Mouse (Mus musculus): ENCODE measurements around the gene Slc22a1.
"Not testable (repeated sequence)": the region's sequence is repeated elsewhere in the genome, so short reads cannot be mapped to it uniquely, and the experiment has no call there.

The Slc22a1 gene

DNA sequence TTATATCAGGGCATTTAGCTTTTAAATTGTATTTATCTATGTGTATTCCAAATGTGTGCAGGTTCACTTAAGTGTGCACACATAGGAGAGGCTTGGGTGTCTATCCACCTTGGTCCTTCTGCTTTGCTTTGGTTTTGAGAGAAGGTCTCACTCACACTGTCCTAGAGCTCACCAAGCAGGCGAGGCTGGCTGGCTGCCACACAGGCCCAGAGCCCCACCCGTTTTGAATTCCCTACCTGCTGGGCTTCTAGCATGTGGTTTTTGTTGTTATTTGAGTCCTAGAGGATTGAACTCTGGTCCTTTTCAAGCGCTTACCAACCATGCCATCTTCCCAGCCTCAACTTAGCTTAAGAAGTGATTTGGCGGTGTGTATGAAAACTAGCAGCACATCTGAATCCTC is 8.8 kb upstream of the Slc22a1 start:
- DNase-seq = no peak

DNA sequence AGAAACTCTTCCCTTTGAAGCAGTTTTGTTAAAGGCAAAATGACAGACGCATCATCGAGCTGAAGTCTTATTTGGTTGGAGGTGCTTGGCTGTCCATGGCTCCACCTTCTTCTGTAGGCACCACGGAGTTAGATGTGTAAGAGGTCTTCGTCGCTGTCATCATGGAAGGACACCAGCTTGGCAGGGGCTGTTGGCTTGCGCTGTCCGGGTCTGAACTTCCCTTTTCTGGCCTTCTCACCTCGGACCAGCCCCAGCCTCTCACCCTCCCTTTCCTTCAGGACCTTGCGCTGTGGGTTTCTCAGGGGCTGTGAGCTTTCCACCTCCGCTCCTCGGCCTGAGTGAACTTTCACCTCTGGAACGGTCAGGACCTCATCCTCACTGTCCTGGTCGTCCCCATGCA is 8.0 kb upstream of the Slc22a1 start:
- DNase-seq = no peak

DNA sequence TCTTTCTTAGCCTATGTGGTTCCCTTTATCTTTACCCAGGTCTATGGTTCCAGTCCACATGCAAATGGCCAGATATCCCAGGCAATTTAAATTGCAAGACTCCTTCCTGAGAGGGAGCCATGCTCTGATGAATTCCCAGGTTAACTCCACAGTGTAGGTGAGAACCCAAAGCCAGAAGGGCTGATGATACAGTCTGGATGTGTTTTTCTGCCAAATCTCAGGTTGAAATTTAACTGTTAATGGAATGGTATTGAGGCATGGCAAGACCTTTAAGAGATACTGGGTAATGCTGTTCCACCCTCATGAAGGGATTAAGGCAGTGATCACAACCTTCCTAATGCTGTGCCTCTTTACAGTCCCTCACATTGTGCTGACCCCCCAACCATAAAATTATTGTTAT is 2.6 kb upstream of the Slc22a1 start:
- no peak for DNase-seq

DNA sequence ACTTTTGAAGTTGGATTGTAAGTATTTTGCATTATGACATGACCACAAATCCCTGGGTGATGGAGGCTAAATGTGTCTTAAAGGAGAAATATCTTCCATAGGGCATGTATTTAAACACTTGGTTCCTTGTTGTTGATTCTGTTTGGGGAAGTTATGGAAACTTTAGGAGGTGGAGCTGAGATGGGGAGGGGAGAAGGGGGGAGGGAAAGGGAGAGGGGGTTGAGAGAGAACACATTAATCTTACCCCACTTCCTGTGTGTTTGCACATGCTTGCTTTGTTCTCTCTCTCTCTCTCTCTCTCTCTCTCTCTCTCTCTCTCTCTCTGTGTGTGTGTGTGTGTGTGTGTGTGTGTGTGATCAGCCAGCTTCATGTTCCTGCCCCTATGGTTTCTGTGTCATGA is 1.5 kb upstream of the Slc22a1 start:
- DNase-seq = no peak

DNA sequence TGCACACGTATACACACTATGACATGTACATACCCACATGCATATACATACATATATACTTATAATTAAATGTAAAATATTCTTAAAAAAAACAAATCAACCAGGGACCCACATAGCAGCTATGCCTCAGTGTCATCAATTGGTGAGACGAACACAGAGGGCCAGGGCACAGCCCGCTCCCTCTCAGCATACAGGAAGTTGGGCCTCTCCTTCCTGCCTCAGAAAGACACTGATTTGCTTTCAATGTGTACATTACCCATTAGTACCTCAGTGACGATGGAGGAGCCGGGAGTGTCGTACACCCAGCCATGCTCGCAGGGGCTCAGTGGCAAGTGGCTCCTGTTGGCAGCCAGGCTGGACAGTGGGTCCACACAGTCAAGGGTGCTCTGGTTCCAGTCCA is 649 bp downstream of the Slc22a1 start:
- not testable (repeated sequence) for DNase-seq

DNA sequence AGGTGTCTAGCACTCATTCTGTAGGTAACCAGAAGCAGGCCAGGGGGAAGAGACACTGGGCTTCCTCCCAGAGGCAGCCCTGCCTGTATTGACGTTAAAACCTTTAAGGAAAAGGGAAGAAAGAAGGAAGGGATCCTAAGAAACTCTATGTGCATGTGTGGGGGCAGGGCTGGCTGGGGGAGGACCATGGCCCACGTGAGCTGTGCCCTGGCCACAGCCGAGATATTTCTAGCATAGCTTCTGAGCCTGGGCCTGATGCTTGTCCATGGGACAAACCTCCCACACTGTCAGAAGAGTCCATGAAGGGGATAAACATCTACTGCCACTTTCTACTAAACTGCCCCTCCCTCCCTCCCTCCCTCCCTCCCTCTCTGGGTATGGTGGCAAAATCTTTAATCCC is 1.8 kb downstream of the Slc22a1 start:
- DNase-seq = no peak

DNA sequence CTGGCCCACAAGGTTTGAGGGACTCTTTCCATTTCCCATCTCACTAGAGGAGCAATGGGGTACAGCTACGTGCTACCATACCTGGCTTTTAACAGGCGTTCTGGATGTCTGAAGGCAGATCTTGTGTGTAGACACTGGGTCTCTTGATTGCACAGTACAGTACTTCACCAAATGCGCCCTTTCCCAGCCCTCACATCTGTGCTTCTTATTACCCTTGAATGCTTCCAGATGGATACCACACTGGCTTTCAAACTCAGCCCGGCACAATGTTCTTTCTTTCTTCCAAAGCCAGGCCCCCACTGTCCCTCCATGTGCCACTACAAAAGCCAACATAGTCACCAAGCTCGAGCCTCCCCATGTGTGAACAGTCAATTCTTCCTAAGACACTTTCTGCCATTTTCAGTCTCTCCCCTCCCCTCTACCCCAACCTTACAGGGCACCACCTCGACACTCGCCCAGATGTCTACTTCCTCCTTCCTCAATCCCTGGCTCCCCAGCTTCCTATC is 3.3 kb downstream of the Slc22a1 start:
- DNase-seq = no peak

DNA sequence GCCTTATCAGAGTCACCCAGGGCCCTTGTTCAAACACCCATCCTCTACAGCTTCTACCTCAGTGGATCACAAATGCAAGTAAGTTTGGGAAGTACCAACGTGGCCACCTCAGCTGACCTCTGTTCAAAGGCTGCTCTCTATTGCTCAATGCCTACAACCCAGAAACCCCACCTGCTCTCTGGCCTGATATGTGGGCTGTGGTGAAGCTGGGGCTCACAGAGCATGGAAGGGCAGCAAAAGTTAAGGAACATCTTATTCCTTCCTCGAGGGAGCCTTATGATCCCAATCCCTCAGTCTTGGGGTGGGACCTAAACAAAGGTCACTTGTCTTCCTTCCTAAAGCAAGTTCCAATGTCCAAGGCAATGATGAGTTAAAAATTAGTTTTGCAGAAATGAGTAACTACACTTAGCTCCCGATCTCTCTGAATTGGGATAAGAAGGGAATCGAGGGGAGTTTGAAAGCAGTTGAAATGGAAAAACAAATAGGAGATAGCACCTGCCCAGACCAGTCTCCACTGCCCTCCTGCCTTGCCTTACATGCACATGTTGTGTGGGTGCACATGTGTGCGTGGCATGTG is 4.5 kb downstream of the Slc22a1 start:
- no peak for DNase-seq

DNA sequence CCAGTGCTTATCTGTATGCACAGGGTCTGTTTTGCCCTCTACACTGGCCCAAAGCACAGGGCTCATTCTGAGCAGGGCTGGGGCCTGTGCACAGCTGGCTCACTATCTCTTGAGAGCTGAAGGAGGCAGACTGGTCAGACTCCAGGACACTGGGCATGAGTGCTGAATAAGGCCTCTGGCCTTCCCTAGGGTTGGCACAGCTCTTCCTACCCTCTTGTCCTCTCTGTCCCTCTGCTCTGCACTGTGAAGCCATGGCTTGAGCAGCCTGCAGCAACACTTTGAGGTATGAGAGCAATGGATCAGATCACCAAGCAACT is 6.3 kb downstream of the Slc22a1 start:
- no peak for DNase-seq

DNA sequence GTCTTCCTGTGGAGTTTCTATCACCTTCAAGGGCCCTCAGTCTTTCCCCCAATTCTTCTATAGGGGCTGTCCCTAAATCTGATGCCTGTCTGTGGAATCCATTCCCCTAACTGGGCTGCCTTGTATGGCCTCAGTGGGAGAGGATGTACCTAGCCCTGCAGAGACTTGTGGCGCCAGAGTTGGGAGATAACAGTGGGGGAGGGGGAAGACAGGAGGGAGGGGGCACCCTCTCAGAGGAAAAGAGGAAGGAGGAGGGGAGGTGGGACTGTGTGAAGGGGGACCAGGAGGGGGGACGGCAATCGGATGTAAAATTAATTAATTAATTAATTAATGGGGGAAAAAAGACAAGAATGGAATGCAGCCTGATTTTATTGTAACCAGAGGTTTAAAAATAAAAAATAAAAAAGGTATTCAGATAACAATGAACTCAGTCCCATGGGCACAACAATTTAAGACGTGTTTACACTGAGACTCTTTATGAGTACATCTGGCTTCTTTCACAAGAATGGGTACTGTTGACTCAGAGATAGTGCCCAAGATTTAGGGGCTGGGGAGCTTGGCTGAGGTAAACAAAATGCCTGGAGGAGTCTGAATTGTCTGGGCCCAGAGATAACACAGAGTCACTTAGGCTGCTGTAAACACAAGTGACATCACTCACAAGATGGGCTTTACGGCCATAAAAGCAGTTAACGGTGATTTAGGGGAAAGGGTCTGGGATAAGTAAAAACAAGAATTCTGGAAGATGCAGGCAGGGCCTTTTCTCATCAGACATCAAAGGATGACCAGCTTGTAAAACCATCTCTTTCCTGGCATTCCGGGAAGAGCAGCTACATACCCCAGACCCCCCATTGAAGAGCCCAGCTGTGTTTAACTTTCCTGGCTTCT is 6.9 kb downstream of the Slc22a1 start:
- no peak for DNase-seq

DNA sequence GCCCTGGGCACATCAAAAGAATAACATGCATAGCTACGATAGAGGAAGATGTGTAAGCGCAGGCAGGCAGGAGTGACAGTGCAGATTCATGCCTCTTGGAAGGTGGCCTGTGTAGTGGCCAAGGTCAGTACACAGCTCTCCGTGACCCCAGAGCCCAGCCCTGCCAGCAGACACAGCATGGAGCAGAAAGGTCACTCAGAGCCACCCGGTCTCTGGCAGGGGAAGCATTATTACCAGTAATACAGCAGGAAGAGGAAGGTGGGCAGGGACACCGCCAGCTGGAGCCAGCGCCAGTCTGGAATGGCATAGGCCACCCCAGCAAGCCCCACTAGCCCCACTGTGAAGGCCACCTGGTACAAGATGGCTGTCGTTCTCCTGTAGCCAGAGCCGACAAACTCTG is 11.5 kb downstream of the Slc22a1 start:
- no peak for DNase-seq

DNA sequence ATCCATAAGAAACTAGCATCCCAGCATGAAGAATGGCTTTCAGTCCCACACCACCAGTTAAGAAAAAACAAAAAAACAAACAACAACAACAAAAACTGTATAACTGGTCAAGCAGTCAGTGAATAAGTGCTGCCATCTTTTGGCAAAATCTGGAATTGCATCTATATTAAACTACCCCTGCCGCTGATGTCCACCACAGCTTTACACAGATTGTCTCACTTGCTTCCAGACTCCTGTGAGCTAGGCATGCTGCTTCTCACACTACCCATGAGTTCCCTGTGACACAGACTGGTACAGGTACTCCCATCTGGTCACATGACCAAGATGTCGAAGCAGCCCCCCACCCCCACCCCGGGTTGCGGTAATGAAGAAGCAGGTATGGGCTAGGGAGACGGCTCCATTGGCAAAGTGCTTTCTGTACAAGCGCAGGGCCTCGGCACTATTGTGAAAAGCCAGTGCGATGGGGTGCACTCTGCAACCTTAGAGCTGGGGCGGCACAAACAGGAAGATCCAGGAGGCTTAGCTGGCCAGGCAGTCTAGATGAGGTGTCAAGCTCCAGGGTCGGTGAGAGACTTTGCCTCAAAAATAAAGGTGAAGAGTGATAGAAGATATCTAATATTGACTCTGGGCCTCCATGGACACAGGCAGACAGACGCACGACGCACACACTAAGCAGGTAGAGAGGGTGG is 14.9 kb downstream of the Slc22a1 start:
- no peak for DNase-seq

DNA sequence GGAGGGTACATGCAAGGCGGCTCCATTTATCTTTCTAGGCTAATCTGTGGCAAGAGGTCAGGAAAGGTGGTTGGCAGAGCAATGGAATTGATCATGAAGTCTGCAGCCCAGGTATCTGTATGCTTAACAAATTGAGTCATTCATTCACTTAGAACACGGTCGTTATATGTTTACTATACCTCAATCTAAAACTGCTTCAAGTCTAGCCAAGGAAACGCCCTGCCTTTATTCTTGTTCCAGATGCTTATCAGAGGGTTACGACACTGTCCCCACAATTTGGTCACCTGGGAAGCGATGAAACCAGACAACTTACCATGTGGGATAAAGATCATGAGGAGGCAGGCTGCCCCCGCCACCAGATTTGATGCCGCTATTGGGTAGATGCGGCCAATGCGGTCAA is 16.4 kb downstream of the Slc22a1 start:
- no peak for DNase-seq

DNA sequence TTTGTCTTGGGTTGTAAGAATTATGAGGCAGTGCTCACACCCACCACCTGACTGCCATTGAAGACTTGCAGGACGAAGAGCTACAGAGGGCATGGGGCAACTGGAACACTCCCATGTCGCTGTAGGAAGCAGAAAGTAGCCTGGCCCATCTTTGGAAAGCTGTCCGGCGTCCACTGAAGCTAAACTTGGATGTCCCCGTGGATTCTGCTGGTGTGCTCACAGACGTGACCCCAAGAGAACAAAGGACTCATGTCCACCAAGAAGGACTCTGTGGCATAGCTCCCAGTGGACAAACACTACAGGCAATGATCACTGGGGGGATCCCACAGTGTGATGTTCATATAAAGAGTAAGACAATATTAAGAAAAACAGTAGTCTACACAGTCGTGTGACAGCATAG is 16.8 kb downstream of the Slc22a1 start:
- DNase-seq = no peak

DNA sequence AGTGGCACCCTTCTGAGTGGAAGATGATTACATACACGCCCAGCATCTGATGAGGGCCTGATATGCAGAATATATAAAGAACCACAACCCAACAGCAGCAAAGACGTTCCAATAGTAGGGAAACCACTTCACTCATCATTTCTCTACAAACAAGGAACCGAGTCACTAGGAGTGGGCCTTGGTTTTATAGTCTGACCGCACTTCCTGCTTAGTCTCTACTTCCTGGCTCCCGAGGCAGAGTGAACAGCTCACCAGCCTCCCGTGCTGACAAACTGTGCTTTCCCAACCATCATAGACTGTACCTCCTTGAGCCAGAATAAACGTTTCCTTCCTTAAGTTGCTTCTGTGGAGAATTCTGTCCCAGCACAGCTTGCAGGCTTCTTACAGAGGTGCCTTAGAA is 19.8 kb downstream of the Slc22a1 start:
- DNase-seq = peak; percentile 37

DNA sequence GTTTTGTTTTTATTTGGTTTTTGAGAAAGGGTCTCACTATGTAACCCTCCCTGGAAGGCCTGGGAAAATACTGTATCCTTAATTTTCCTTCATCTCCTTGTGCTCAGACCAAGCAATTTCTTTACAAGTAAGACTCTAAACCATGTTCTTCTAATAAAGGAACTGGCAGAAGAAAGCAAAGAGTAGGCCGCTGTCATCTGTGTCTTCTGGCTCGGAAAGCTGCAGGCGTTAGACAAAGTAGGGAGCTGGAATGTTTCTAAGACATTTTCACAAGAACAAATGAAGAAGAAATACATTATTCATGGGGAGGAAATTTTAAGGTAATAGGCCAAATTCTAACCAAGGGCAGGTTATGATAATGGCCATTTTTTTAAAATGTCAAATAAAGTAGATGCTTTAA is 21.6 kb downstream of the Slc22a1 start:
- DNase-seq = no peak

DNA sequence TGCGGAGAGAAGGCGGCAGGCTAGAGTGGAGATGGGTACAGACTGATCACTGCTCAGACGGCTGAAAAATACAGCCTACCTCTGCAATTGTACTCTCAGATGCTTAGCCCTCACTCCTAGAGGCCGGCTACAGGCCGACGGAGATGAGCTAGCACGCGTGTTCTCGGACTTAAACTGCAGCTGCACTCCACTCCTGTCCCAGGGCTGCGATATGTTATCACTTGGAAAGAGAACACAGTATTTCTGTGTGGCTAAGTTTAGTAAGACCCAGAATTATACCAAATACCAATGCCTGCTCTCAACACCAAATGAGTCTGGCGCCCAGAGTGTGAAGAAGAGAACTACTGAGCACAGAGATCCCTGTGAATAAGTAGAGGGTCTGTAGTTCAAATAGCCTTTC is 23.0 kb downstream of the Slc22a1 start:
- DNase-seq = no peak

DNA sequence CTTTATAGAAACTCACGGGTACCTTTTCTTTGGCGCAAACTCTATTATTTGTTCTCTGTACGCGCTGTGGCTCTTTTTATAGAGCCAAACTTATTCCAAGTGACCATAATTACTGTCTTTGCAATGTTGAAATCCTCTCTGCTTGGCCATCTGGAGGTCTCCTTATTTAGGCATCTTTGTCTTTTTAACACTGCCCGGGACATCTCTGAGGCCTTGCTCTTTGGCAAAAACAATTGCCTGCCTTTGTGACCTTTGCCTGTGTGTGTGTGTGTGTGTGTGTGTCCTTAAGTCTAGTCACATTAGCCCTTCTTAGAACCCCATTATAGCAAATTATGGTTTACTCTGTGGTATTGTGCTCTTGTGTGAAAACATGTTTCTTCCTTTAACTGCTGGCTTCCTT is 30.2 kb downstream of the Slc22a1 start:
- DNase-seq = no peak

DNA sequence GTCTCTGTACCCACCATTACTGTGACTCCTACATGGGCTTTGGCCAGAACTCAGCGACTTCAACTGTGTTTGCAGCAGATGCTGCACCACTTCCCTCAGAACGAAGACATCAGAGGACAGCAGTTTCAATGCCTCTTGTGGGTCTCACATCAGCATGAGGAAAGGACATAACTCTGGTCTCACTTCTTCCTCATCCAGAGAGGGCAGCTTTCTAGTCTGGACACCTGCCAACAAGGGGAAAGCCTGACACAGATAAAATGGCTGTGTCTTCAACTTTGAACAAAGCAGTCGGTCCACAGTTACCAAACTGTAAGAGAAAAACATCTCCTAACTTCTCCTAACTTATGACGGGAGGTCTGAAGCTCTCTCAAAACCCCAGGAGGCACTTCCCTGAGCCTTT is 34.5 kb downstream of the Slc22a1 start:
- no peak for DNase-seq

DNA sequence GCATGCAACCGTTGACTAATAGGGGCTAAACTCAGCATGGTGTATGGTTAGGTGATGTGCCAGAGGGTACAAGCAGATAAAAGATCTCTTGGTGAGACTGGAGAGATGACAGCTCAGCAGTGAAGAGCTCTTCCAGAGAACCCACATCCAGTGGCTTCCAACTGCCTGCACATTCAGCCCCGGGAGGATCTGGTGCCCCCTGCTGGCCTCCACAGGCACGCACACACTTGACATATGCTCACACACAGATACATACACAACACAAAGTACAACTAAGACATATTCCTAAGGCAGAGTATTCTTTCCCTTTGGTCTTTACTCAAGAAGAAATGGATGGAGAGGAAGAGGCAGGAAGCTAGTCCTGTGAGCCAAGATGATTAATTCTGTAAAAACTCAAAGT is 36.0 kb downstream of the Slc22a1 start:
- DNase-seq = no peak

DNA sequence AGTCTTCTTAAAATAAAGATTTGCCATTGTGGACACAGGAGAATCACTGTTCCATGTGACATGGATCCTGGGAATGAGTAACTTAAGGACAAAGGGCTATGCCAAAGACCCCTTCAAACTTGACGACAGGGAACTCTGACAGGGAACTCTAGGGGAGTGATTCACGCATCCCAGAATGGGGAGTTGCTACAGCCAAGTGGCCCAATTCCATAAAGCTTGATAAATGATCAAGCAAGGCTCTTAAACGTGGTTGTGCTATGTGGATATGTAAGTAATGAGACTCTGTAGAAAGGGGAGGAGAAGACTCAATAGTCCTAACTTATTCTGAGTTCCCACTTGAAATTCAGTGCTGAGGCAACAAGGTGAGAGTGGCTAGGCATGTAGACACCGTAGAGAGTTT is 40.8 kb downstream of the Slc22a1 start:
- no peak for DNase-seq

DNA sequence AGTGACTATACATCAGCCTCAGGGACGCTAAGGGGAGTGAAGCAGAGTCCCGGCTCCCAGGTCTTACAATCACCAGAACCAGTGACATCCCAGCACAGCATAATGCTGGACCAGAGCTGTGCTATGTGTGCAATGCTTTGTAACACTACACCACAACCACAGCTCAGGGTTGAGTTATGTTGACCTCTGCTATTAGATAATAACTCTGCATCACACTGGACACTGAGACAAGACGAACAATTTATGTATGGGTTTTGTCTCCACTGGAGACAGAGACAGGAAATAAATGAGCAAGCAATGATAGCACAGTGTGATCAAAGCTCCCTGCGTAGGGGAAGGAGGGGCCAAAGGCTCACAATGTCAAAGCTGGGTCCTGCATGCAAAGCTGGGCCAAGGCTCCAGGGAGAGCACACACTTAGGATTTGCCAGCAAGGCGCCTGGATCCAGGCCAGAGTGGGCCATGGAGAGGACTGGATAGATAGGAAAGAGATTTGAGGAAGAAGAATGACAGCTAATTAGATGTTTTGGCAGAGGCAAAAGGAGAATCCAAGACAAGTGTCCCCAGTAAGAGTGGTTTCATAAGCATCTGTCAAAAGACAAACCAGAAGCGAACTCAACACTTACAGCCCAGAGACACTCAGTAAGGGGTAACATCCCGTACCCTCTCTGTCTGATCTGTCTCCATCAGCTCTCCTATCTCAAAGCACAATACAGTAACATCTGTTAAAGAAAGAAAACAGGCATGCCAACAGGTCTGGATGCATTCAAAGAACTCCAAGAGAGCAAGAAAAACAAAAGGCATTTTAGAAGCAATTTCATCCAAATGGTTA is 43.6 kb downstream of the Slc22a1 start:
- no peak for DNase-seq
